Mouse (Mus musculus) ES-E14 (cell line): ENCODE results near the gene Psmf1. TPM values are rescaled to one million over a fixed set of nuclear protein-coding genes. Genes with fewer than 3 reads are reported as not detected.

Experiments used
- DNase-seq: peaks from one replicate; pipeline ENCODE4 v3.0.0-alpha.2; 2013; ENCODE audit warnings: low read depth, low spot score
- H3K27ac ChIP-seq: 2 replicates; pipeline ENCODE4 v1.5.1; 2012; ENCODE audit warnings: low read depth, mild to moderate bottlenecking, low read length, moderate library complexity, mixed read lengths; ENCODE audit not compliant: poor library complexity, insufficient read depth, severe bottlenecking
- H3K36me3 ChIP-seq: 2 replicates; pipeline ENCODE4 v1.6.1; 2012; ENCODE audit warnings: mild to moderate bottlenecking, low read length, moderate library complexity, mixed read lengths; ENCODE audit not compliant: control insufficient read depth, poor library complexity, insufficient read depth, severe bottlenecking
- H3K4me1 ChIP-seq, 2 experiments: fragments of 150-350 bp in 1 of 2; sonication (generic) in 1 of 2; 2 replicates each; pipeline ENCODE4 v1.6.1; 2012; ENCODE audit warnings: low read length in 2 of 2, mild to moderate bottlenecking in 1 of 2, mixed read lengths in 1 of 2; ENCODE audit not compliant: control insufficient read depth in 2 of 2, insufficient read depth in 2 of 2, poor library complexity in 1 of 2
- H3K4me3 ChIP-seq, 2 experiments: fragments of 150-350 bp in 1 of 2; sonication (generic) in 1 of 2; 2 replicates each; pipeline ENCODE4 v1.5.1; 2012; ENCODE audit warnings: low read length in 2 of 2, low read depth in 1 of 2, mild to moderate bottlenecking in 1 of 2, mixed read lengths in 1 of 2; ENCODE audit not compliant: insufficient read depth in 1 of 2, poor library complexity in 1 of 2, severe bottlenecking in 1 of 2
- H3K9ac ChIP-seq: 2 replicates; pipeline ENCODE4 v1.6.1; 2012; ENCODE audit warnings: low read depth, mild to moderate bottlenecking, low read length, mixed read lengths; ENCODE audit not compliant: poor library complexity, insufficient read depth, severe bottlenecking
- H3K9me3 ChIP-seq: fragments of 150-350 bp; sonication (generic); 2 replicates; pipeline ENCODE4 v1.6.1; 2012; ENCODE audit warnings: low read depth, mild to moderate bottlenecking, low read length; ENCODE audit not compliant: control insufficient read depth, insufficient read depth
- CHD2 ChIP-seq: IDR thresholded peaks from 2 replicates; pipeline ENCODE4 v1.6.1; 2014; ENCODE audit warnings: mild to moderate bottlenecking, low read depth, low read length, inconsistent platforms
- HCFC1 ChIP-seq: IDR thresholded peaks from 2 replicates; pipeline ENCODE4 v1.6.1; 2012; ENCODE audit warnings: low read length, inconsistent platforms, borderline replicate concordance; ENCODE audit not compliant: insufficient read depth
- MAFK ChIP-seq: IDR thresholded peaks from 2 replicates; pipeline ENCODE4 v1.6.1; 2014; ENCODE audit warnings: mild to moderate bottlenecking, low read depth, low read length, inconsistent platforms; ENCODE audit not compliant: insufficient read depth
- ZC3H11A ChIP-seq: IDR thresholded peaks from 2 replicates; pipeline ENCODE4 v1.6.1; 2012; ENCODE audit warnings: low read depth, mild to moderate bottlenecking, inconsistent platforms, low read length, borderline replicate concordance
- ZNF384 ChIP-seq: IDR thresholded peaks from 2 replicates; pipeline ENCODE4 v1.6.1; 2012; ENCODE audit warnings: low read depth, low read length, inconsistent platforms
- in situ Hi-C, 2 experiments: fragments of 600-800 bp; cut with MboI; formaldehyde crosslinking; loops; one replicate each; pipeline ENCODE4 v1.15.1; 2025; ENCODE audit warnings: low sequenced_read_pairs in 2 of 2, inconsistent platforms in 1 of 2; ENCODE audit not compliant: unreplicated experiment in 2 of 2
- total RNA-seq: library from RNA; depleted of rRNA; stranded (reverse); fragments of 300-350 nt; gene quantifications from 2 replicates; pipeline ENCODE4 v1.2.3, GENCODE M21; 2012

Psmf1 gene
- total RNA-seq, 1 experiment = 21.7 TPM

DNA sequence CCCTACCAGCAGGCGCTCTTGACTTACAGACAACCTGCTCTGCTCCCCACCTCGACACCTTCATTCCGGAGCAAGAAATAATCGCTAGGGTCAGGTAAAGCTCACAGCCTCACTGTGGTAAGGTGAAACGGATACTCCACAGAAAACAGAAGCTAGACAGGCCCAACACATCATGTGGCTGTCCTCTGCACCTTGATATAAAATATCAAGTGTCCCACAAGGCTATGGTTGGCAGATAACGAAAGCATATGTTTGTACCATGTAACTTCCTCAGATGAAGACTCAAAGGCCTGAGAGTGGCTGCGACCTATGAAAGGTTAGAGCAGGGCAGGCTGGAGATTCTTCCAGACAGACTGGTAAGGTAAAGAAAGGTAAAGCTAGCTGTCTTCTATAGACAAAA is 4.5 kb downstream of the Psmf1 start:
- Histone ChIP-seq H3K27ac (no peak overlapping the region), H3K9me3 (no peaks in the 10 kb centered on the region), H3K4me1 (peaks cover 0 to 5% of the 10 kb centered on the region in 2 experiments; a peak in 1 of 4 replicates), H3K36me3 (peaks cover 4% of the 10 kb centered on the region; the same call in 1 of the 2 replicates), H3K4me3 (no peak overlapping the region), H3K9ac (no peak overlapping the region)
- in situ Hi-C loops = no loop called here
- DNase-seq = no peak
- no peak for TF ChIP-seq MAFK
- no peak for TF ChIP-seq ZC3H11A
- no peak for TF ChIP-seq ZNF384
- no peak for TF ChIP-seq HCFC1
- no peak for TF ChIP-seq CHD2

DNA sequence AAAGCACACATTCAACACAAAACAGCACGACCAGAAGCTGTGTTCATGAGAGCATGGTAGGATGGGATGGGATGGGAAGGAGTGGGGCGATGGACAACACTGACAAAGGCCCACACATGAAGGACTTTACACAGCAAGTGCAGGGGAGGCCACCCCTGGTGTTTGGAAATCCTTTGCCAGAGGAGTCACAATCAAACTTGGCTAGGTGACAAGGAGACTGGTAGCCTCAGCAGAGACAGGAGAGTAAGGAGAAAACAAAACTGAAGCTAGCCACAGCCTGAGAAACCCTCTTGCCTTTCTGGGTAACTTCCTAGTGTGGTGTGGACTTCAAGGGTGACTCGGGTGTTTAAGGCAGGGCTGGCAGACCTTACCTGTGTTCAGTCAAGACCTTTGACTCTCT is 4.9 kb downstream of the Psmf1 start:
- in situ Hi-C loops = no loop called here
- H3K4me1 ChIP-seq = peaks cover 0 to 5% of the 10 kb centered on the region in 2 experiments; a peak in 1 of 4 replicates
- no peak for TF ChIP-seq ZNF384
- no peak for TF ChIP-seq CHD2
- no peak for TF ChIP-seq HCFC1
- no peak for TF ChIP-seq ZC3H11A
- no peak for TF ChIP-seq MAFK
- DNase-seq = no peak
- no peak overlapping the region for H3K4me3 ChIP-seq
- H3K27ac ChIP-seq = no peak overlapping the region
- no peaks in the 10 kb centered on the region for H3K9me3 ChIP-seq
- no peak overlapping the region for H3K9ac ChIP-seq
- H3K36me3 ChIP-seq = peaks cover 4% of the 10 kb centered on the region; the same call in 1 of the 2 replicates

DNA sequence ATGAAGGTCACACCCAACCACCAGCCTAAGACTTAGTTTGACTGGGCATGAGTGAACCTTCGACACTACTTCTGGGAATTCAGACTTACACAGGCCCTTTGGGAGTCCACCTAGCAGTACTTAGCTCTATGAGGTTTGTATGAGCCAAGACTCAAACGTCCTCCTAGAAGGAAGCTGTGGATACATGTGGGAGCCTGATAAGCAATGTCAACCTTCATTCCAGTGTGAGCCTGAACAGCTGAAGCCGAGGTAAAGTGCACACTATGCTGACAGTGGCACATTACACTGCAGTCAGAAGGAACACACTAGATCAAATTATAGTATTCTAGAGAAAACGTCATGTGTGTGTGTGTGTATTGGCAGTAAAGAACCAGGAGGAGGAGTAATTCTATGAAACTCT is 5.5 kb downstream of the Psmf1 start:
- in situ Hi-C loops = no loop called here
- no peak overlapping the region for H3K4me3 ChIP-seq
- peaks cover 7% of the 10 kb centered on the region for H3K36me3 ChIP-seq
- no peak for TF ChIP-seq CHD2
- no peak for TF ChIP-seq ZNF384
- no peak for TF ChIP-seq ZC3H11A
- no peak for DNase-seq
- H3K9ac ChIP-seq = no peak overlapping the region
- H3K4me1 ChIP-seq = peaks cover 0 to 5% of the 10 kb centered on the region in 2 experiments; a peak in 1 of 4 replicates
- H3K9me3 ChIP-seq = no peaks in the 10 kb centered on the region
- no peak overlapping the region for H3K27ac ChIP-seq

DNA sequence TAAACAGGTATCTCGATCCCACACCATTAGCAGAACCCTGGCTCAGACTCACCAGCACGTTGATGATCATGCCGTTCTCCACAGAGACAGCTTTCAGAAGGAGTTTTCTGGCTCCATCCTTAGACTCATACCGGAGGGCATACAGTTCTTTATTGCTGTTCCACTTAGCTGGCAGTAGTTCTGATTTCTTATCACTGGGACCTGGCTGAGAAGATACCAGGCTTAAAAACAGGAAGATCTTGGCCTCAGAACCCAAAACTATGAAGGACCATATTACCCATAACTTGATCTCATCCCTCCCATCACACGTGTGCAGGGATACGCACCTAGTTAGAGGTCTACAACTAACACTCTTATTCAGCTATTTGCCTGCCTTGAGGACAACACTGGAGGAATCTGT is 8.6 kb downstream of the Psmf1 start:
- DNase-seq = no peak
- TF ChIP-seq HCFC1 (no peak), MAFK (no peak), ZC3H11A (no peak), ZNF384 (no peak), CHD2 (no peak)
- in situ Hi-C loops = no loop called here
- peaks cover 0 to 5% of the 10 kb centered on the region in 2 experiments; a peak in 1 of 4 replicates for H3K4me1 ChIP-seq
- H3K27ac ChIP-seq = no peak overlapping the region
- H3K4me3 ChIP-seq = no peak overlapping the region
- H3K9ac ChIP-seq = no peak overlapping the region
- H3K36me3 ChIP-seq = peaks cover 12% of the 10 kb centered on the region
- no peaks in the 10 kb centered on the region for H3K9me3 ChIP-seq

DNA sequence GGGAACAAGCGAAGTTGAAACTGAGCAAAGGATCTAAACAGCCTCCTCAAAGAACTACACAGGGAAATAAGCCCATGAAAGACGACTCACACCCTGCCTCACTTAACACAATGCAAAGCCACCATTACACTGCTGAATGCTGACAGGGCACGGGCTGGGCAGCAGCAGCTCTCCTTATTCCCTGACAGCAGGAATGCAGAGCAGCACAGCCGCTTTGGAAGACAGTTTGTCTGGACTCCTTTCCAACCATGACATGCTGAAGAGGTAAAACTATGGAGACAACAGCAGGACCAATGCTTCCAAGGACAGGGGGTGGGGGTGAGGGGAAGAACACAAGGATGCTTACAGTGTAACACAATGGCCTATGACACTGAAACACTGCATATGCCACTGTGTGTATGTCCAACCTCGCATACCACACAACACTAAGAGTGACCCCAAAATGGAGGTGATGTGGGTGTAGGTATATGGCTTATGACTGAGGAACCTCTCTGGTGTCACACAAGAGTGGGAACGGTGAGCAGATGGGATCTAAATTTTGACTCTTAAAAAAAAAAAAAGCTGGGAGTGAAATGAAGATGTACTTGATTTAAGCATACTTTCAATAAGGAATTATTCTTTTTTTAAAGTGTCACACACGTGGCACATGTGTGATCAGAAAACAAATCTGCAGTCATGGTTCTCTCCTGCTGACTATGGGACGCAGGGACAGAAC is 10.7 kb downstream of the Psmf1 start:
- H3K27ac ChIP-seq = no peak overlapping the region
- peaks cover 20% of the 10 kb centered on the region for H3K36me3 ChIP-seq
- DNase-seq = no peak
- H3K9ac ChIP-seq = no peak overlapping the region
- no peak overlapping the region for H3K4me3 ChIP-seq
- H3K9me3 ChIP-seq = no peaks in the 10 kb centered on the region
- in situ Hi-C loops = no loop called here
- no peaks in the 10 kb centered on the region for H3K4me1 ChIP-seq
- no peak for TF ChIP-seq CHD2
- TF ChIP-seq HCFC1 = no peak
- TF ChIP-seq ZNF384 = no peak
- TF ChIP-seq ZC3H11A = no peak
- no peak for TF ChIP-seq MAFK
